Mouse (Mus musculus) myocyte (in vitro differentiated cells): ENCODE results near the gene Frmd4a.

Experiments
- E2F4 ChIP-seq: IDR thresholded peaks from one replicate; pipeline ENCODE4 v1.6.1; 2011; ENCODE audit warnings: mild to moderate bottlenecking, control low read depth, moderate library complexity; ENCODE audit not compliant: insufficient read depth
- MAX ChIP-seq: IDR thresholded peaks from one replicate; pipeline ENCODE4 v1.6.1; 2011; ENCODE audit warnings: low read depth, mild to moderate bottlenecking, control low read depth
- MYOD1 ChIP-seq, 3 experiments: IDR thresholded peaks; one replicate each; pipeline ENCODE4 v1.6.1; 2011; ENCODE audit warnings: control low read depth in 2 of 3, low read depth in 2 of 3, mild to moderate bottlenecking in 2 of 3, moderate library complexity in 1 of 3; ENCODE audit not compliant: insufficient read length in 2 of 3, control insufficient read depth in 1 of 3
- POLR2A ChIP-seq: IDR thresholded peaks from one replicate; pipeline ENCODE4 v1.6.1; 2011; ENCODE audit warnings: low read depth, mild to moderate bottlenecking, control low read depth, moderate library complexity; ENCODE audit not compliant: insufficient read length
- POLR2AphosphoS2 ChIP-seq: IDR thresholded peaks from one replicate; pipeline ENCODE4 v1.6.1; 2011; ENCODE audit warnings: low read depth, control low read depth; ENCODE audit not compliant: insufficient read length
- REST ChIP-seq: IDR thresholded peaks from one replicate; pipeline ENCODE4 v1.6.1; 2011; ENCODE audit warnings: mild to moderate bottlenecking, control low read depth, moderate library complexity; ENCODE audit not compliant: insufficient read depth, insufficient read length
- SRF ChIP-seq: IDR thresholded peaks from one replicate; pipeline ENCODE4 v1.6.1; 2011; ENCODE audit warnings: low read depth; ENCODE audit not compliant: control insufficient read depth, insufficient read length
- TCF12 ChIP-seq: IDR thresholded peaks from one replicate; pipeline ENCODE4 v1.6.1; 2011; ENCODE audit warnings: mild to moderate bottlenecking, control low read depth; ENCODE audit not compliant: poor library complexity, insufficient read depth, severe bottlenecking
- TCF3 ChIP-seq: IDR thresholded peaks from one replicate; pipeline ENCODE4 v1.6.1; 2011; ENCODE audit warnings: low read depth, control low read depth; ENCODE audit not compliant: insufficient read length
- USF1 ChIP-seq: IDR thresholded peaks from one replicate; pipeline ENCODE4 v1.6.1; 2011; ENCODE audit warnings: low read depth, mild to moderate bottlenecking, control low read depth, moderate library complexity

DNA sequence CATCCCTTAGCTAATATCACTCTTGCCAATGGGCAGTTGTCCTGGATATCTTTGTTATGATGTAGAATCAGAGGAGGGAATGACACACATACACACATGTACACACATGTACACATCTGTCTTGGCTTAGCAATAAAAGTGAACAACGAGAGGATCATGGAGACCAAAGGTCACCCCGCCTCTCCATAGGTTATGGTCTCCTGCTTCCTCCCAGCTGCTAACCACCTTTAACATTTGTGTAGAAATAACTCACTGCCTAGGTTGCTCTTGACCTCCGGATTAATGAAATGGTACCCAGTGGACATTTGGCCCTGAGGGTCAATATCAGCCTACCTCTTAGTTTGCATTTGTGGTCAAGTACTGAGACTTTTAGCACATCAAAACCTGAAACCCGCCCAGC lies 523.8 kb downstream of the Frmd4a start:
- TF ChIP-seq POLR2A (no peak), MYOD1 (IDR thresholded peaks at IDR 0.05; ENCODE audit: control insufficient read depth in 1 of 3, insufficient read length in 2 of 3, low read depth in 2 of 3) (peak in 1 of 3 experiments; percentile 3), TCF12 (no peak), E2F4 (no peak), TCF3 (no peak), POLR2AphosphoS2 (no peak), SRF (no peak), MAX (no peak), USF1 (no peak), REST (no peak)
